Mouse (Mus musculus) CD4-positive, CD25-positive, alpha-beta regulatory T cell, adult 4 months (primary cell): Measurements from ENCODE around the gene Cox14. TPM values are rescaled to one million over a fixed set of nuclear protein-coding genes. Genes with fewer than 3 reads are reported as not detected.
"Not testable (repeated sequence)": the region's sequence is repeated elsewhere in the genome, so short reads cannot be mapped to it uniquely, and the experiment has no call there.

Source experiments
- ATAC-seq: one replicate; pipeline ENCODE4 v1.8.0; 2017
- polyA plus RNA-seq, 2 experiments: library from polyadenylated mRNA; unstranded; fragments of 100-300 nt; shearing (Covaris generic); gene quantifications; one replicate each; pipeline ENCODE4 v1.2.1; 2017

Cox14 gene
- polyA plus RNA-seq, 2 experiments from 2014 or later, result 139 to 168 TPM

- ATAC-seq, result no peak
These were observed 2.1 kb downstream of the Cox14 start for GRCm38 (mm10) chr15:99727525-99727924.

DNA sequence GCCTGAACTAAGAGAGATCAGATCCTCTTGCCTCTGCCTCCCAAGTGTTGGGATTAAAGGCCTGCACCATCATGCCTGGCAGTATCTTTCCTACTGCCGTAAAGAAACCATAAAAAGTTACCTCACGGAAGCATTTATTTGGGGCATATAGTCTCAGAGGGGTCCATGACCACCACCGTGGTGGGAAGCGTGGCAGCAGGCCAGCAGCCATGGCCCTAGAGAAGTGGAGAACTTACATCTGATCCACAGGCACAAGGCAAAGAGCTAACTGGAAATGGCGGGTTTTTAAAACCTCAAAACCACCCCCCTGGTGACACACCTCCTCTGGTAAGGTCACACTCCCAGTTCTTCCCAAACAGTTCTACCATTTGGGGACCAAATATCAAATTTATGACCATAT, 2.8 kb downstream of the Cox14 start:
- ATAC-seq, result no peak

GRCm38 (mm10) chr15:99729056-99729783, 3.8 kb downstream of the Cox14 start:
- no peak for ATAC-seq

DNA sequence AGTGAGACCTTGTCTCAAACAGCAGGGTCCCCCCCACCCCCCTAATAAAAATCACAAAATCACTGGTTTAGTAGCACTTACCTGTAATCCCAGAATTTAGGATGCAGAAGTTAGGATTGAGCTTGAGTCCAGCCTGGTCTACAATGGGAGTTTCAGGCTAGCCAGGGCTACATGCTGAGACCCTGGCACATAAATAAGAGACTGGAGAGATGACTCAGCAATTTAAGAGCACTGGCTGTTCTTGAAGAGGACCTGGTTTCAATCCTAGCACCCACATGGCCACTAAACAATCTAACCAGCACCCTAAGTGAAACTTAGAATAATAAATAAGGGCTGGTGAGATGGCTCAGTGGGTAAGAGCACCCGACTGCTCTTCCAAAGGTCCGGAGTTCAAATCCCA, 5.7 kb downstream of the Cox14 start:
- no peak for ATAC-seq

GRCm38 (mm10) chr15:99731678-99732077, 6.3 kb downstream of the Cox14 start:
- ATAC-seq, result no peak

DNA sequence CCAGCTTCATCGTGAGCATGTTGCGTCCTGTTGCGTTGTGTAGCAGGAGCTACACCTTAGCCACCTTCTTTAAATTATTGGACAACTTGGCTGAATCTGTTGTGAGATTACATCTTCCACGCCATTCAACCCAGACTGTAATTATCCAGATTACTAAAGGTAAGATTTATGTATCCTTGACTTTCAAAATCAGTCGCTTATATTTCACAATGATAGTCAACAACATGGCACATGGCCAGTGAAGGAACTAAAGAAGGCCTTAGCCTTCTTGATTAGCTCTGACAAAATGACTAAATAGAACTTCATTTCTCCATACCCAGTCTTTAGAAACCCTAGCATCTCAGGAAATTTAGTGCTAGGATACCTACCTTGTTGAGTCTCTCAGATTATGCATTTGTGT, 7.8 kb downstream of the Cox14 start:
- no peak for ATAC-seq

DNA sequence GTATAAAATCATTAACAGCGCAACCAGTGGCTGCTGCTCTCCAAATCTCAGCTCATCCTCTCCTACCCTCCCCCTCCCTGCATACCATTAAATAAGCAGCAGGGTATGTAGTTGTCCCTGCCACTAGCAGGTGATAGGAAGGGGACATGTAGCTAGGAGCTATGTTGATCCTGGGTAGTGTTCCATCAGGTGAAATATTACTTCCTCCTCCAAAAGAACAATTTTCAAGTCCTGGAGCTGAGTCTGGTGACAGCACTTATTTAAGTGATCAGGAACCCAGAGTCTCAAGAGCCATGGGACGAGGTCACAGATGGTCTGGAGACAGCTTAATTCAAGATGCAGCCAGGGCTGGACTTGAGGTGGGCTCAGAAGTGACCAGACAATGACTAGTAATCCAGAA, 10.2 kb downstream of the Cox14 start:
- ATAC-seq, result no peak

- ATAC-seq, result no peak
These were observed 11.3 kb downstream of the Cox14 start for GRCm38 (mm10) chr15:99736675-99737074.

GRCm38 (mm10) chr15:99740229-99740628, 14.8 kb downstream of the Cox14 start:
- ATAC-seq, result no peak

GRCm38 (mm10) chr15:99754204-99754603, 28.8 kb downstream of the Cox14 start:
- ATAC-seq, result no peak

- ATAC-seq, result no peak
These were observed 42.0 kb downstream of the Cox14 start for GRCm38 (mm10) chr15:99767467-99767866.

GRCm38 (mm10) chr15:99768761-99769160, 43.3 kb downstream of the Cox14 start:
- ATAC-seq, result no peak

GRCm38 (mm10) chr15:99771004-99771500, 45.6 kb downstream of the Cox14 start:
- ATAC-seq, result no peak

- peak; percentile 35 for ATAC-seq
These were observed 46.3 kb downstream of the Cox14 start for GRCm38 (mm10) chr15:99771601-99772276.

DNA sequence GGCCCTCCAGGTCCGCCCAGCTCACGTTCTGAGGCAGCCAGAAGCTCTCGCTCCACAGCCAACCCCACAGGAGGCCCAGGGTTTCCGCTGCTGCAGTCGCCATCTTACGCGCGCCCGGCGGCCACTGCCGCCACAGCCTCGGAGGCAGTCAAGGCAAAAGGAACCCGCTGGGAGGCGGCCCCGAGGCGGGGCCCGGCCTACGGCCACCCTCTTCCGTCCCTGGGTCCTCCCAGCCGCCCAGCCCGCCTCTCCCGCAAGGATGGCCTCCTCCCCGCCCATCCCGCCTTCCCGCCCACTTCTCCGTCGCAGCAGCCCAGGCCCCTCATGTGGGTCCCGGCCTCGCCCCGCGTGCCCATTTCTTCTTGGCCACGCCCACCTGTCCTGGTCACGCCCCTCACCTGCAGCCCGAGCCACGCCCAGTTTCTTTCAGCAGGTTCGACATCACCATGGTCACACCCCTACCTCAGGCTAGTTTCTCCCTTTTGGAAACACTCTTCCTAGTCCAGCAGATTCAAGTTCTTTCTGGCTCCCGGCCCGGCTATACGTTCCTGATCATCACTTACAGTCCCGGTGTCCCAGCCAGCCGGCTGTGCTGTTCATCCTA, 47.0 kb downstream of the Cox14 start:
- ATAC-seq, result peak; percentile 80

- ATAC-seq, result not testable (repeated sequence)
These were observed 47.3 kb downstream of the Cox14 start, which contains the start of gene Cers5 for GRCm38 (mm10) chr15:99772881-99772924. Cers5 (minus strand) TSS chr15:99772885.

- ATAC-seq, result peak; percentile 4
These were observed 47.5 kb downstream of the Cox14 start for GRCm38 (mm10) chr15:99772925-99773324.

Other genes with a start within 250 kb of the Cox14 start
- gene Faim2, start 197.5 kb upstream of the Cox14 start, polyA plus RNA-seq, result under 1 TPM in 1 of 2 experiments, not detected in 1; 0.03 TPM
- gene Aqp2, start 146.6 kb upstream of the Cox14 start, polyA plus RNA-seq, result not detected
- not detected for gene Aqp5, start 134.8 kb upstream of the Cox14 start, polyA plus RNA-seq
- gene Aqp6, start 124.2 kb upstream of the Cox14 start, polyA plus RNA-seq, result not detected
- 10 to 100 TPM; 17.6 to 18.2 TPM for gene Racgap1, start 74.0 kb upstream of the Cox14 start, polyA plus RNA-seq
- gene Asic1, start 55.2 kb upstream of the Cox14 start, polyA plus RNA-seq, result under 1 TPM in 1 of 2 experiments, not detected in 1; 0.52 TPM
- gene Smarcd1, start 23.5 kb upstream of the Cox14 start, polyA plus RNA-seq, result 10 to 100 TPM; 10.0 to 14.8 TPM
- not detected for gene Gm17349, start 20.1 kb upstream of the Cox14 start, polyA plus RNA-seq
- under 1 TPM in 1 of 2 experiments, not detected in 1; 0.41 TPM for gene Gpd1, start 8.1 kb upstream of the Cox14 start, polyA plus RNA-seq
- 10 to 100 TPM; 54.4 to 64.6 TPM for gene Cers5, start 47.3 kb downstream of the Cox14 start, polyA plus RNA-seq
- 1 to 10 TPM; 3.0 to 3.6 TPM for gene Lima1, start 149.8 kb downstream of the Cox14 start, polyA plus RNA-seq
- gene Fam186a, start 241.4 kb downstream of the Cox14 start, polyA plus RNA-seq, result not detected
- 10 to 100 TPM; 37.0 to 47.8 TPM for gene Larp4, start 244.4 kb downstream of the Cox14 start, polyA plus RNA-seq